Mouse (Mus musculus): ENCODE results near the gene Slc37a1. TPM values are rescaled to one million over a fixed set of nuclear protein-coding genes. Genes with fewer than 3 reads are reported as not detected.

Slc37a1 gene
- polyA plus RNA-seq, 1 experiment from 2014 or later = 6.7 TPM

DNA sequence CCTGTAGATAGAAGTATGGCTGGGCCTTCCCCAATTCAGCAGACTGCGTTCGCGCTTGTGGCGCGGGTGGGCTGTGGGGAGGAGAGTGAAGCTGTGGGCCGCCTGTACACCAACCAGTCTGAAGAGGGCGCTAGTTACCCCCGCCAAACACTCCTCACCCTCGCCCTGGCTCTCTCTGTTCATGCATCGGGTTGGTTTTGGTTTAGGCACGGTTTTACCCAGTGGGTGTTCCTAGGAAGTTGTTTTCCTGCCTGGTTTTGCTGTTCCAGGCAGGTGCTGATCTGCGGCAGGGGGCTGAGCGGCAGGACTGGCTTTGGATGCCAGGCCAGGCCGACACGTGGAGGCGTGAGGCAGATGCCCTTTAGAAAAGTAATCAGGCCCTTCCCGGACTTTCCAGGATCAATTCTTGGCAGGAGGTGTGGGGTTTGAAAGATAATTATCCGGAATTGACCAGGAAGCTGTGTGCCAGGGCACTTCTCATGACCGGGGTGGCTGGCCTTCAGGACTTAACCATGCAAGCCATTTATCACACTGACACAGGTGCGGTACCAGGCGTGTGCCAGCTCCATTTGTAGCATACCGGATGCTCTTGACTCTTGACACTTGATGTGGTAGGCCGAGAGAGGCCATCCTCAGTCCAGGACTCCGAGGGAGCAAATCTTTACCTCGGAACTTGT, 8.8 kb downstream of the Slc37a1 start:
- Histone ChIP-seq H3K36me3 (no peaks in the 10 kb centered on the region), H3K9ac (peak overlapping the region; percentile 82), H3K4me1 (peaks cover 42% of the 10 kb centered on the region), H3K4me2 (peak overlapping the region; percentile 100), H3K4me3 (peak overlapping the region; percentile 69), H3K9me3 (no peaks in the 10 kb centered on the region), H3K27me3 (replicated peaks) (peaks cover 17% of the 10 kb centered on the region), H3K27ac (replicated peaks) (no peak overlapping the region)
- 22% methylated on average over 25 of the region's 25 CpGs for WGBS
- ATAC-seq (ENCODE audit: extremely low read depth, insufficient number of reproducible peaks, low FRiP score, low TSS enrichment) = no peak

DNA sequence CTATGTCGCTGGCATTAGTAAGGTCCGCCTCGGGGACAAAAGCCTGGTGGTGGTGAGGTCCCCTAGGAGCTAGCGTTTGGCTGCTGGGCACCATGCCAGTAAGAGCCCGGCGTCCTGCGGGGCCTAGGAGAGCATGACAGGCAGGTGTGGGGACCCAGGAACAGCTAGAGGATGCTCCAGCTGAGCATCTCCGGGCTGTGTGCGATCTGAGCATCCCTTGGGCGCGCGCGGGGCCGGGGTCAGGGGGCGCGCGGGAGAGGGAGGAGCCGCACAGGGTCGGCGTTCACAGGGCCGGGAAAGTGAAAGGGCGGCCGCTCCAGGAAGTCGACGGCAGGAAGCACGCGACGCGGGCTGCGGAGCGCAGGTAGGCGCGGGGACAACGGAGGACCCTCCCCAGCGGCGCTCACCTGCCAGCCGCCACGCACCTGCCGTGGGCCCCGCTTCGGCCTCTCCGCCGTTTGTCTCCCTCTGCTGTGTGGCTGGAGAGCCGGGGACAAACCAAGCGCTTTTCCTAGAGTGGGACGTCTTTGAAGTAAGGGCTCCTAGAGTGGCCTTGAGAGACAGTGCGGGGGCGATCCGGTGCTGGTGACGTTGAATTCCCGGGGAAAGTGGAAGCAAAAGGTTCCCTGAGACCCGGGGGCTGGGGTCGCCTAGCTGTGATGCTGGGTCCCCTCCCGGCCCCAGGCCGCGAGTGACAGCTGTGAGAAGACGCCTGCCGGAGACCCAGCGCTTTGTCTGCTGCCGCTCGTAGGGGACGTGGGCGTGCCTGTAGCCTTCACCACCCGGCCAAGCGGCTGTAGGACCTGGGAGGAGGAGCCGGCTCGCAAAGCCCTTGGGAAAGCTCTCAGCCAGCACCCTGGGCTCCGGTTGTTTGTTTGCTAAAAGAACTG, 9.5 kb downstream of the Slc37a1 start:
- no peak; the same call in none of the 2 replicates for ATAC-seq (ENCODE audit: extremely low read depth, insufficient number of reproducible peaks, low FRiP score, low TSS enrichment)

GRCm38 (mm10) chr17:31297521-31297939, 10.9 kb downstream of the Slc37a1 start:
- peak overlapping the region; percentile 100 for H3K4me2 ChIP-seq
- ATAC-seq (ENCODE audit: extremely low read depth, insufficient number of reproducible peaks, low FRiP score, low TSS enrichment) = no peak
- WGBS = 7% methylated on average over 7 of the region's 7 CpGs
- H3K9ac ChIP-seq = peak overlapping the region; percentile 82
- H3K4me1 ChIP-seq = peaks cover 42% of the 10 kb centered on the region
- peak overlapping the region; percentile 43 for H3K27ac ChIP-seq (replicated peaks)
- no peaks in the 10 kb centered on the region for H3K36me3 ChIP-seq
- H3K27me3 ChIP-seq (replicated peaks) = peaks cover 17% of the 10 kb centered on the region
- no peaks in the 10 kb centered on the region for H3K9me3 ChIP-seq
- H3K4me3 ChIP-seq = peak overlapping the region; percentile 69

More for the DNA sequence above, 9.5 kb downstream of the Slc37a1 start:
- H3K27ac ChIP-seq (replicated peaks) = no peak overlapping the region
- no peaks in the 10 kb centered on the region for H3K9me3 ChIP-seq
- peak overlapping the region; percentile 100 for H3K4me2 ChIP-seq
- H3K4me3 ChIP-seq = peak overlapping the region; percentile 69
- H3K36me3 ChIP-seq = no peaks in the 10 kb centered on the region
- peaks cover 42% of the 10 kb centered on the region for H3K4me1 ChIP-seq
- H3K27me3 ChIP-seq (replicated peaks) = peaks cover 17% of the 10 kb centered on the region
- WGBS = under 1% methylated on average over 67 of the region's 68 CpGs
- H3K9ac ChIP-seq = peak overlapping the region; percentile 82

GRCm38 (mm10) chr17:31298419-31299209, 12.0 kb downstream of the Slc37a1 start:
- Histone ChIP-seq H3K27me3 (replicated peaks) (peaks cover 17% of the 10 kb centered on the region), H3K9me3 (no peaks in the 10 kb centered on the region), H3K4me3 (no peak overlapping the region), H3K27ac (replicated peaks) (peak overlapping the region; percentile 15; the same call in 1 of the 2 replicates), H3K36me3 (no peaks in the 10 kb centered on the region), H3K9ac (no peak overlapping the region), H3K4me2 (0 out of 2 replicates have a peak overlapping the region, but pooled peaks have one; percentile 4), H3K4me1 (peaks cover 42% of the 10 kb centered on the region)
- no peak for ATAC-seq (ENCODE audit: extremely low read depth, insufficient number of reproducible peaks, low FRiP score, low TSS enrichment)
- WGBS = 70% methylated on average over 6 of the region's 6 CpGs

- ATAC-seq (ENCODE audit: extremely low read depth, insufficient number of reproducible peaks, low FRiP score, low TSS enrichment) = no peak
- no peaks in the 10 kb centered on the region for H3K36me3 ChIP-seq
- H3K9ac ChIP-seq = no peak overlapping the region
- H3K27me3 ChIP-seq (replicated peaks) = peaks cover 16% of the 10 kb centered on the region
- H3K4me3 ChIP-seq = no peak overlapping the region
- no peak overlapping the region for H3K27ac ChIP-seq (replicated peaks)
- no peaks in the 10 kb centered on the region for H3K9me3 ChIP-seq
- WGBS = 79% methylated on average over 4 of the region's 4 CpGs
- H3K4me1 ChIP-seq = peaks cover 49% of the 10 kb centered on the region
- no peak overlapping the region for H3K4me2 ChIP-seq
Measured at GRCm38 (mm10) chr17:31299981-31300380, 13.4 kb downstream of the Slc37a1 start.

GRCm38 (mm10) chr17:31300736-31301135, 14.1 kb downstream of the Slc37a1 start:
- 62% methylated on average over 3 of the region's 3 CpGs for WGBS
- Histone ChIP-seq H3K9ac (no peak overlapping the region), H3K27ac (replicated peaks) (no peak overlapping the region), H3K27me3 (replicated peaks) (peaks cover 9% of the 10 kb centered on the region; the same call in 1 of the 2 replicates), H3K4me1 (peaks cover 50% of the 10 kb centered on the region), H3K36me3 (no peaks in the 10 kb centered on the region), H3K4me3 (no peak overlapping the region), H3K9me3 (no peaks in the 10 kb centered on the region), H3K4me2 (no peak overlapping the region)
- ATAC-seq (ENCODE audit: extremely low read depth, insufficient number of reproducible peaks, low FRiP score, low TSS enrichment) = no peak

- no peaks in the 10 kb centered on the region for H3K27me3 ChIP-seq (replicated peaks)
- H3K4me1 ChIP-seq = peaks cover 39% of the 10 kb centered on the region
- ATAC-seq (ENCODE audit: extremely low read depth, insufficient number of reproducible peaks, low FRiP score, low TSS enrichment) = no peak
- no peak overlapping the region for H3K9ac ChIP-seq
- no peak overlapping the region for H3K27ac ChIP-seq (replicated peaks)
- no peaks in the 10 kb centered on the region for H3K9me3 ChIP-seq
- H3K4me3 ChIP-seq = no peak overlapping the region
- no peak overlapping the region for H3K4me2 ChIP-seq
- H3K36me3 ChIP-seq = no peaks in the 10 kb centered on the region
- WGBS = 86% methylated on average over 4 of the region's 4 CpGs
Measured at GRCm38 (mm10) chr17:31303401-31303800, 16.8 kb downstream of the Slc37a1 start.

GRCm38 (mm10) chr17:31304895-31305775, 18.5 kb downstream of the Slc37a1 start:
- Histone ChIP-seq H3K27ac (replicated peaks) (peak overlapping the region; percentile 59), H3K4me3 (no peak overlapping the region), H3K9ac (no peak overlapping the region), H3K4me2 (0 out of 2 replicates have a peak overlapping the region, but pooled peaks have one; percentile 8), H3K9me3 (no peaks in the 10 kb centered on the region), H3K27me3 (replicated peaks) (no peaks in the 10 kb centered on the region), H3K4me1 (peaks cover 31% of the 10 kb centered on the region), H3K36me3 (no peaks in the 10 kb centered on the region)
- WGBS = 25% methylated on average over 12 of the region's 12 CpGs
- 0 out of 2 replicates have a peak, but pooled peaks have one; percentile 40 for ATAC-seq (ENCODE audit: extremely low read depth, insufficient number of reproducible peaks, low FRiP score, low TSS enrichment)

DNA sequence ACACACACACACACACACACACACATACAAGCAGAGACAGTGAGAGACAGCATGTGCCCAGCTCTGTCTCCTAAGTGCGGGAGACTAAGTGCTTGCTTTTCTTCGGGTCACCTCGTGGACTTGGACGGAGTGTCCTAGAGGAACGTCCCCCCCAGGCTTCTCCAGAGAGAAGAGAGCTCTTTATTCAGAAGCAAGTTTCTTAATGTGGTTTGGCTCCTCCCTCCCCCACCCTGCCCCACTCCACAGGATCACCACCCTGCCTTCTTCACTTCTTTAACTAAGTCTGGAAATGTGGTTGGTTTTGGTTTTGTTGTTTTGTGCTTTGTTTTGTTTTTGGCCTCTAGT, 19.2 kb downstream of the Slc37a1 start:
- WGBS = 41% methylated on average over 5 of the region's 5 CpGs
- Histone ChIP-seq H3K9ac (no peak overlapping the region), H3K36me3 (no peaks in the 10 kb centered on the region), H3K4me2 (no peak overlapping the region), H3K9me3 (no peaks in the 10 kb centered on the region), H3K27me3 (replicated peaks) (no peaks in the 10 kb centered on the region), H3K4me3 (no peak overlapping the region), H3K4me1 (peaks cover 31% of the 10 kb centered on the region), H3K27ac (replicated peaks) (peak overlapping the region; percentile 59)
- ATAC-seq (ENCODE audit: extremely low read depth, insufficient number of reproducible peaks, low FRiP score, low TSS enrichment) = no peak

DNA sequence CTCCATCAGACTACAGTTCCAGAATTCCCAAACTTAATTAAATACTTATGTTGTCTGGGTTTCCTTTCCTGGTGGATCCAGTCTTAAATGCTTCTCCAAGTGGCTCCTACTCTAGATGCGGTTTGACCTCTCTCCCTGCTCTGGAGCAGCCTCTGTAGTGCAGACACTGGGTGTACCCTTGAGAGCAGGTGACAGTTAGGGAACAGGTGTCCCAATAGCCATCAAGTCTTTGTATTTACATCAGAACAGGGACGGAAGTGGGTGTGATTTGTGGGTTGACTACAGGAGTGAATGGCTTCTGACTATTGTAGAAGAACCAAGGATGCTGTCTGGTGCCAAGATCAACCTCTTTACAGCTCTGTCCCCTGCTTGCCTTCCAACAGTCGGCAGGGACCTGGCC, 21.2 kb downstream of the Slc37a1 start:
- no peaks in the 10 kb centered on the region for H3K27me3 ChIP-seq (replicated peaks)
- peaks cover 31% of the 10 kb centered on the region for H3K4me1 ChIP-seq
- no peaks in the 10 kb centered on the region for H3K9me3 ChIP-seq
- 75% methylated on average over 3 of the region's 3 CpGs for WGBS
- H3K27ac ChIP-seq (replicated peaks) = no peak overlapping the region; the same call in 1 of the 2 replicates
- no peaks in the 10 kb centered on the region for H3K36me3 ChIP-seq
- H3K9ac ChIP-seq = no peak overlapping the region
- H3K4me3 ChIP-seq = no peak overlapping the region
- ATAC-seq (ENCODE audit: extremely low read depth, insufficient number of reproducible peaks, low FRiP score, low TSS enrichment) = no peak
- no peak overlapping the region for H3K4me2 ChIP-seq

Measured in heart, embryonic 13.5 days (tissue).